Mouse (Mus musculus) kidney, postnatal 0 days (tissue): ENCODE measurements at regions not wholly inside any gene's neighbourhood (a gene's known extent, or its start where the extent isn't known, plus 50 kb on each side); places are given as distances from the start of the nearest gene placed in this dataset.

ENCODE experiments used
- ATAC-seq: fragments of 200-750 bp; cut with Nextera tagmentation; replicated peaks from 2 replicates; pipeline ENCODE4 v1.8.0; 2017; ENCODE audit warnings: low read depth, moderate number of reproducible peaks, moderate TSS enrichment, moderate library complexity; ENCODE audit not compliant: low FRiP score
- DNase-seq: peaks from one replicate; pipeline ENCODE4 v3.0.0-alpha.2; 2016; ENCODE audit warnings: low spot score
- H3K27ac ChIP-seq: fragments of 300-500 bp; sonication (generic); 2 replicates; pipeline ENCODE4 v1.5.1; 2014; ENCODE audit warnings: mild to moderate bottlenecking
- H3K27me3 ChIP-seq: fragments of 300-500 bp; sonication (generic); 2 replicates; pipeline ENCODE4 v1.6.1; 2014; ENCODE audit warnings: low read length, mixed read lengths; ENCODE audit not compliant: insufficient read depth
- H3K36me3 ChIP-seq: fragments of 300-500 bp; sonication (generic); 2 replicates; pipeline ENCODE4 v1.6.1; 2014; ENCODE audit warnings: low read length, mixed read lengths; ENCODE audit not compliant: insufficient read depth
- H3K4me1 ChIP-seq: fragments of 300-500 bp; sonication (generic); replicated peaks from 2 replicates; pipeline ENCODE4 v1.6.1; 2014; ENCODE audit warnings: antibody characterized with exemption, low read length, mixed read lengths; ENCODE audit not compliant: insufficient read depth
- H3K4me2 ChIP-seq: fragments of 300-500 bp; sonication (generic); 2 replicates; pipeline ENCODE4 v1.6.1; 2014; ENCODE audit warnings: mild to moderate bottlenecking, low read length, moderate library complexity, mixed read lengths
- H3K4me3 ChIP-seq: fragments of 300-500 bp; sonication (generic); replicated peaks from 2 replicates; pipeline ENCODE4 v1.5.1; 2014; ENCODE audit warnings: low read depth, low read length
- H3K9ac ChIP-seq: fragments of 300-500 bp; sonication (generic); 2 replicates; pipeline ENCODE4 v1.6.1; 2014; ENCODE audit warnings: low read depth, low read length
- H3K9me3 ChIP-seq: fragments of 300-500 bp; sonication (generic); replicated peaks from 2 replicates; pipeline ENCODE4 v1.6.1; 2016; ENCODE audit warnings: low read length, inconsistent platforms, mixed read lengths
- CTCF ChIP-seq: IDR thresholded peaks from 2 replicates; pipeline ENCODE4 v1.5.1; 2016; ENCODE audit warnings: antibody characterized with exemption, low read depth, mild to moderate bottlenecking, moderate library complexity
- WGBS: fragments of 180-500 bp; shearing (Covaris S2); extraction: QIAGEN DNeasy Blood & Tissue Kit; methylation state at CpG from one replicate; pipeline ENCODE4 v1.1.7; 2014; 5-methylcytosine and 5-hydroxymethylcytosine counted together

GRCm38 (mm10) chr5:116864275-116864674 lies 251.6 kb downstream of the Suds3 start:
- Histone ChIP-seq H3K4me3 (no peak overlapping the region), H3K36me3 (no peaks in the 10 kb centered on the region), H3K27ac (no peak overlapping the region), H3K27me3 (no peaks in the 10 kb centered on the region), H3K4me2 (no peak overlapping the region), H3K4me1 (no peaks in the 10 kb centered on the region), H3K9me3 (no peaks in the 10 kb centered on the region), H3K9ac (no peak overlapping the region)
- DNase-seq: no peak
- ATAC-seq: no peak
- TF ChIP-seq CTCF: no peak
- 87% methylated on average over 11 of the region's 11 CpGs for WGBS

DNA sequence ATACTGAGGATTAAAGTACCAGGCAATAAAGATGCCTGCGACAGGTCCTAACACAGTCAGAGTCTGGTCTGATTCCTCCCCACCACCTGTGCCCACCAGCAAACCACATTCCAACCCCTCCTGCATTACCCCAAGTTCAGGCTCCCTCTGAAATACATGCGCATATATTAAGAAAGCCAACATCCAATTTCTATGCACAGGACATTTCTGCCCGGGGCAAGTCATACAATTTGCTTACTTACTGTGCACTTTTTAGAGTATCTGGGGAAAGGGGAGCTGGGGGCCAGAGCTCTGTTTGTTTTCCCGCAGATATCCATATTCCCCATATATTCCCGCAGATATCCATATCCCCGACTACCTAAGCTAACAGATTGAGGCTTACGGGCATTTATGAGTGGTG lies 261.1 kb upstream of the Srrm4 start:
- H3K9me3 ChIP-seq: no peaks in the 10 kb centered on the region
- H3K9ac ChIP-seq: no peak overlapping the region
- H3K36me3 ChIP-seq: no peaks in the 10 kb centered on the region
- DNase-seq: no peak
- H3K4me2 ChIP-seq: no peak overlapping the region
- no peak overlapping the region for H3K4me3 ChIP-seq
- H3K27me3 ChIP-seq: no peaks in the 10 kb centered on the region
- no peak for ATAC-seq
- H3K27ac ChIP-seq: no peak overlapping the region
- no peaks in the 10 kb centered on the region for H3K4me1 ChIP-seq
- no peak for TF ChIP-seq CTCF
- WGBS: 76% methylated on average over 7 of the region's 7 CpGs

GRCm38 (mm10) chr5:116831874-116832273 lies 240.3 kb upstream of the Srrm4 start:
- Histone ChIP-seq H3K4me1 (no peaks in the 10 kb centered on the region), H3K36me3 (no peaks in the 10 kb centered on the region), H3K4me3 (no peak overlapping the region), H3K9ac (no peak overlapping the region), H3K27me3 (no peaks in the 10 kb centered on the region), H3K27ac (no peak overlapping the region), H3K4me2 (no peak overlapping the region), H3K9me3 (no peaks in the 10 kb centered on the region)
- no peak for TF ChIP-seq CTCF
- 76% methylated on average over 3 of the region's 3 CpGs for WGBS
- no peak for DNase-seq
- ATAC-seq: no peak

DNA sequence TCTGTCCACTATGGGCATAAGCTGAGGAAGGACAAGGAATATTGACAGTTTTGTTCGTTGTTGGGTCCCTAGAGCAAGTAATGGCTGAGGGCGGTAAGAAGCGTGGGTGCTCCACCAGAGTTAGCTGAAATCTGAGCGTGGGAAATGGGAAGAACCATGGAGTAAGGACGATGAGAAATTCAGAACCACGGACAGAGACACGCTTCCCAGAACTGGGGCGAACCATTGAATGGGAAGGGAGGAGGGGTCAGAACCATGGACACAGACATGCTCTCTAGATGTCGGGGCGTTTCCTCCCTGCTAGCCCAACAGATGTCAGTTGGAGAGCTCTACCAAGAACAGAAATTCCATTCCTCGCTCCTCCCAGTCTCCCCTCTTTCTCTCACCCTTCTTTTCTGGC lies 238.2 kb upstream of the Srrm4 start:
- H3K9me3 ChIP-seq: no peaks in the 10 kb centered on the region
- no peak overlapping the region for H3K4me3 ChIP-seq
- H3K27me3 ChIP-seq: no peaks in the 10 kb centered on the region
- TF ChIP-seq CTCF: no peak
- WGBS: 8% methylated on average over 11 of the region's 11 CpGs
- DNase-seq (peak; percentile 90), ATAC-seq (no peak)
- no peak overlapping the region for H3K27ac ChIP-seq
- no peaks in the 10 kb centered on the region for H3K36me3 ChIP-seq
- no peak overlapping the region for H3K9ac ChIP-seq
- no peak overlapping the region for H3K4me2 ChIP-seq
- H3K4me1 ChIP-seq: no peaks in the 10 kb centered on the region

GRCm38 (mm10) chr5:116823260-116823659 lies 231.6 kb upstream of the Srrm4 start:
- 71% methylated on average over 3 of the region's 3 CpGs for WGBS
- H3K4me2 ChIP-seq: no peak overlapping the region
- no peaks in the 10 kb centered on the region for H3K9me3 ChIP-seq
- H3K4me1 ChIP-seq: no peaks in the 10 kb centered on the region
- no peak overlapping the region for H3K27ac ChIP-seq
- DNase-seq (no peak), ATAC-seq (no peak)
- no peaks in the 10 kb centered on the region for H3K27me3 ChIP-seq
- no peak overlapping the region for H3K9ac ChIP-seq
- no peak for TF ChIP-seq CTCF
- no peaks in the 10 kb centered on the region for H3K36me3 ChIP-seq
- H3K4me3 ChIP-seq: no peak overlapping the region

- ATAC-seq: no peak
- Histone ChIP-seq H3K9me3 (no peaks in the 10 kb centered on the region), H3K27ac (no peak overlapping the region), H3K4me2 (no peak overlapping the region), H3K4me1 (no peaks in the 10 kb centered on the region), H3K9ac (no peak overlapping the region), H3K4me3 (no peak overlapping the region), H3K27me3 (no peaks in the 10 kb centered on the region), H3K36me3 (no peaks in the 10 kb centered on the region)
- DNase-seq: no peak
- no peak for TF ChIP-seq CTCF
- 37% methylated on average over 13 of the region's 14 CpGs for WGBS
Measured at GRCm38 (mm10) chr5:116822141-116822540, 230.5 kb upstream of the Srrm4 start.

DNA sequence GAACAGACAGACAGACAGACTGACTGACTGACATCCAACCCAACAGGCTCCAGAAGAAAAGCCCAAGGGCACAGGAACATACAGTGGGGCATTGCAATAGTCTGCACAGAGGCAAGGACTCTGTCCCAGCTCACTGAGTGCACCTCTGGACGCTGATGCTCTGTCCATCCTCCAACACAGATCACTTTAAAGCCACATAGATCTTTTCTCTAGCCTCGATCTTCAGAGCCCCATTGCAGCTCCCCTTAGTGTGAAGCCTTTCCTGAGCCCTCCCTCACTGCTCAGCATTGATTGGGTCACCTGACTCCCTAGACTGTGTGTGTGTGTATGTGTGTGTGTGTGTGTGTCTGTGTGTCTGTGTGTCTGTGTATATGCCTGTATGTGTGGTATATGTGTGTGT lies 218.2 kb upstream of the Srrm4 start:
- H3K27me3 ChIP-seq: no peaks in the 10 kb centered on the region
- TF ChIP-seq CTCF: no peak
- DNase-seq: no peak
- no peaks in the 10 kb centered on the region for H3K4me1 ChIP-seq
- 51% methylated on average over 2 of the region's 2 CpGs for WGBS
- no peak for ATAC-seq
- H3K4me2 ChIP-seq: no peak overlapping the region
- no peak overlapping the region for H3K4me3 ChIP-seq
- H3K36me3 ChIP-seq: no peaks in the 10 kb centered on the region
- H3K9me3 ChIP-seq: no peaks in the 10 kb centered on the region
- no peak overlapping the region for H3K9ac ChIP-seq
- H3K27ac ChIP-seq: no peak overlapping the region
